Mouse (Mus musculus) large intestine, adult 2 months (tissue): ENCODE results near the gene Slc38a11. TPM values are rescaled to one million over a fixed set of nuclear protein-coding genes. Genes with fewer than 3 reads are reported as not detected.
A peak's percentile ranks its signal among the peaks of the same experiment; 100 is the strongest.

Experiments
- DNase-seq: peaks from one replicate; pipeline ENCODE4 v3.0.0-alpha.2; 2012; ENCODE audit warnings: low read depth, low spot score
- WGBS: fragments of 180-500 bp; shearing (Covaris S2); methylation state at CpG from one replicate; pipeline ENCODE4 v1.1.7; 2018; 5-methylcytosine and 5-hydroxymethylcytosine counted together
- polyA plus RNA-seq: library from polyadenylated mRNA; depleted of rRNA; stranded (reverse); fragments of >200 nt; gene quantifications from 2 replicates; pipeline ENCODE4 v1.2.3, GENCODE M21; 2012; rRNA removed

The Slc38a11 gene
- 0.30 and 0.46 TPM in 2 replicates for polyA plus RNA-seq

GRCm38 (mm10) chr2:65363828-65364497 is at the start of gene Slc38a11:
TSS of gene Slc38a11 (minus strand) at chr2:65364034.
- 10% methylated on average over 18 of the region's 18 CpGs for WGBS
- DNase-seq: no peak

- WGBS: 62% methylated on average over 2 of the region's 2 CpGs
- DNase-seq: no peak
Measured at GRCm38 (mm10) chr2:65407110-65407509, 43.3 kb upstream of the Slc38a11 start.

- DNase-seq: no peak
- 94% methylated on average over 1 of the region's 1 CpGs for WGBS
Measured at GRCm38 (mm10) chr2:65405407-65405806, 41.6 kb upstream of the Slc38a11 start.

- WGBS: 72% methylated on average over 5 of the region's 5 CpGs
- DNase-seq: no peak
Measured at GRCm38 (mm10) chr2:65402001-65402400, 38.2 kb upstream of the Slc38a11 start.

GRCm38 (mm10) chr2:65399938-65400337 is 36.1 kb upstream of the Slc38a11 start:
- no peak for DNase-seq
- 77% methylated on average over 5 of the region's 5 CpGs for WGBS

GRCm38 (mm10) chr2:65396128-65396527 is 32.3 kb upstream of the Slc38a11 start:
- no peak for DNase-seq
- WGBS: 15% methylated on average over 3 of the region's 3 CpGs

GRCm38 (mm10) chr2:65393061-65393460 is 29.2 kb upstream of the Slc38a11 start:
- WGBS: 66% methylated on average over 4 of the region's 4 CpGs

GRCm38 (mm10) chr2:65391322-65391721 is 27.5 kb upstream of the Slc38a11 start:
- no peak for DNase-seq
- WGBS: 67% methylated on average over 6 of the region's 6 CpGs

More at GRCm38 (mm10) chr2:65393061-65393460, 29.2 kb upstream of the Slc38a11 start:
- DNase-seq: no peak

GRCm38 (mm10) chr2:65384815-65385214 is 21.0 kb upstream of the Slc38a11 start:
- 52% methylated on average over 6 of the region's 6 CpGs for WGBS
- no peak for DNase-seq

- 6% methylated on average over 4 of the region's 4 CpGs for WGBS
- no peak for DNase-seq
Measured at GRCm38 (mm10) chr2:65382485-65382884, 18.7 kb upstream of the Slc38a11 start.

GRCm38 (mm10) chr2:65378425-65378824 is 14.6 kb upstream of the Slc38a11 start:
- 76% methylated on average over 4 of the region's 4 CpGs for WGBS
- no peak for DNase-seq

GRCm38 (mm10) chr2:65374410-65374809 is 10.6 kb upstream of the Slc38a11 start:
- 64% methylated on average over 5 of the region's 5 CpGs for WGBS

GRCm38 (mm10) chr2:65373076-65373475 is 9.2 kb upstream of the Slc38a11 start:
- DNase-seq: no peak
- 93% methylated on average over 4 of the region's 4 CpGs for WGBS

More at GRCm38 (mm10) chr2:65374410-65374809, 10.6 kb upstream of the Slc38a11 start:
- DNase-seq: no peak

GRCm38 (mm10) chr2:65360736-65361475 is 2.9 kb downstream of the Slc38a11 start:
- 82% methylated on average over 9 of the region's 9 CpGs for WGBS
- no peak for DNase-seq

GRCm38 (mm10) chr2:65347367-65347766 is 16.5 kb downstream of the Slc38a11 start:
- WGBS: 25% methylated on average over 4 of the region's 4 CpGs
- DNase-seq: no peak

- WGBS: 30% methylated on average over 1 of the region's 1 CpGs
- DNase-seq: no peak
Measured at GRCm38 (mm10) chr2:65346915-65347314, 16.9 kb downstream of the Slc38a11 start.

- DNase-seq: no peak
- 67% methylated on average over 5 of the region's 5 CpGs for WGBS
Measured at GRCm38 (mm10) chr2:65346037-65346436, 17.8 kb downstream of the Slc38a11 start.

- DNase-seq: no peak
- 73% methylated on average over 10 of the region's 10 CpGs for WGBS
Measured at GRCm38 (mm10) chr2:65342057-65342456, 21.8 kb downstream of the Slc38a11 start.

- no peak for DNase-seq
Measured at GRCm38 (mm10) chr2:65340839-65341238, 23.0 kb downstream of the Slc38a11 start.

GRCm38 (mm10) chr2:65337378-65338140 is 26.3 kb downstream of the Slc38a11 start:
- peak; percentile 13 for DNase-seq
- 21% methylated on average over 14 of the region's 14 CpGs for WGBS

More at GRCm38 (mm10) chr2:65340839-65341238, 23.0 kb downstream of the Slc38a11 start:
- 77% methylated on average over 3 of the region's 3 CpGs for WGBS
